In the genomic region with DNA sequence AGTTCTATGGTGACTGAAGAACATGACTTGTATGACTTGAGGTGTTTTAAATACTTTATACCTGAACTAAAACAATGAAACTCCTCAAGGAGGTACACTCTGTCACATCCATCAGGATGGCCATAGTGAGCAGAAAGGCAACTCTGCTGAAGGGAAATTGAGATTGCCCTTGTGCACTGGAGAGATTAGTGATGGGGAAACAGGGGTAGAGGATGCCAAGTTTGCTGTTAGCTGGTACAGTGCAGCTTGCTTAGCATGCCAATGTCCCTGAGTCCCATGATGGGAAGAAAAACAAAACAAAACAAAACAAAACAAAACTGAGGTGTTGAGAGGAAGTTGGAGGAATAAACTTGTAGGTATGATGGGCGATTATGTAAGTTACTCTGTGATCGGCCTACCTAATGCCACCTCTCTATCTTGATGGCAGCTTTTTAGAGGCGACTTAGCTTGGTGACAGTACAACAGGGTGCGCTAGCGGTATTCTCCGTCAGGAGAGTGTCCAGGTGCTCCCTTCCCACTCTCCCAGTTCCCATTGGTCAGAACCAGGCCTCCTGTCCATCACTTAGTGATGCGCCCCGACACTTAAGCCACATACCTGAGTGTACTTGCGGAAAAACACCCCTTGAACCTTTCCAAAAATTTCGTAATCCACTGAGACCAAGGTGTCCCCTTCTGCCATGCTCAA, we compare ENCODE assay signal across 8 mouse cellular contexts. TPM values are rescaled to one million over a fixed set of nuclear protein-coding genes. Genes with fewer than 3 reads are reported as not detected.
A peak's percentile ranks its signal among the peaks of the same experiment; 100 is the strongest.
DNase-seq lines count a peak whose midpoint lies in the region; ATAC-seq and TF ChIP-seq lines count a peak whose summit lies in the region.

No protein-coding gene starts in this region.

- H3K9me3 ChIP-seq in liver, embryonic 16.5 days (replicated peaks; ENCODE audit: control insufficient read depth, low read length), result no peaks in the 10 kb centered on the region

- peak overlapping the region; percentile 86 for H3K4me2 ChIP-seq in liver, embryonic 16.5 days (ENCODE audit: low read depth, low read length)

- WGBS in cerebellum, adult 2 months, result 1% methylated on average over 10 of the region's 10 CpGs
- WGBS in liver, embryonic 16.5 days (ENCODE audit: insufficient replicate concordance), result 4% methylated on average over 10 of the region's 10 CpGs

- no peak for TF ChIP-seq POLR2A in cerebellum, adult 2 months (IDR thresholded peaks at IDR 0.05; ENCODE audit: borderline replicate concordance, insufficient read depth, low read length)

- H3K9ac ChIP-seq in liver, embryonic 16.5 days (ENCODE audit: low read depth, low read length), result peak overlapping the region; percentile 93

- no peaks in the 10 kb centered on the region; the same call in 1 of the 2 replicates for H3K36me3 ChIP-seq in liver, embryonic 16.5 days (ENCODE audit: control insufficient read depth, insufficient read depth)

- H3K4me3 ChIP-seq in cerebellum, adult 2 months (replicated peaks; ENCODE audit: insufficient read depth, low read depth, low read length), result peak overlapping the region; percentile 97
- peak overlapping the region; percentile 85 for H3K4me3 ChIP-seq in liver, embryonic 16.5 days (ENCODE audit: low read depth, low read length)

- no peaks in the 10 kb centered on the region; the same call in 1 of the 2 replicates for H3K4me1 ChIP-seq in cerebellum, adult 2 months (ENCODE audit: control insufficient read depth, insufficient read depth, low read length)
- peaks cover 22% of the 10 kb centered on the region for H3K4me1 ChIP-seq in liver, embryonic 16.5 days (ENCODE audit: control insufficient read depth, low read depth, low read length)

- ATAC-seq in liver, embryonic 16.5 days (ENCODE audit: low read depth), result peak; percentile 28

- H3K27ac ChIP-seq in cerebellum, adult 2 months (ENCODE audit: insufficient read depth, low read length), result peak overlapping the region; percentile 94
- H3K27ac ChIP-seq in liver, embryonic 16.5 days (ENCODE audit: low read length), result peak overlapping the region; percentile 89

- no peaks in the 10 kb centered on the region for H3K27me3 ChIP-seq in cerebellum, adult 2 months (ENCODE audit: control insufficient read depth, insufficient read depth, low read length)
- no peaks in the 10 kb centered on the region for H3K27me3 ChIP-seq in liver, embryonic 16.5 days (ENCODE audit: control insufficient read depth, insufficient read depth, low read depth, low read length)

- no peak for TF ChIP-seq CTCF in cerebellum, adult 2 months (IDR thresholded peaks at IDR 0.05; ENCODE audit: borderline replicate concordance, insufficient read depth, low read depth, low read length)

- peak; percentile 23 to 33 for DNase-seq in right cerebral cortex, adult 2 months (ENCODE audit: low spot score in 2 of 2)
- no peak for DNase-seq in right cerebral cortex, postnatal 14 days
- peak in 1 of 2 experiments; percentile 66 for DNase-seq in cerebellum, adult 2 months
- peak; percentile 45 for DNase-seq in gonadal fat pad, adult 2 months (ENCODE audit: low read depth)
- no peak for DNase-seq in retina, postnatal 1 day
- DNase-seq in embryo, embryonic 11 days, result no peak
- no peak for DNase-seq in adrenal gland, postnatal 25 days

RNA-seq across cellular contexts. Expression of gene Acyp1, which starts 8.7 kb away (rescaled TPM):
- polyA plus RNA-seq in cerebellum, adult 2 months (2012; rRNA removed), result 77.8 and 88.8 TPM in 2 replicates
- polyA plus RNA-seq in gonadal fat pad, adult 2 months (2012; rRNA removed), result 13.3 and 15.9 TPM in 2 replicates
- 43.3 and 48.8 TPM in 2 replicates for polyA plus RNA-seq in liver, embryonic 16.5 days (2015; fragmentation: Nextera tagmentation; extraction: Ambion mirVana)
- total RNA-seq in adrenal gland, postnatal 25 days (2021), result 30.2 and 42.2 TPM in 2 replicates

RNA-seq across cellular contexts. Expression of gene Zc2hc1c, which starts 8.9 kb away (rescaled TPM):
- 0.95 and 1.1 TPM in 2 replicates for polyA plus RNA-seq in cerebellum, adult 2 months (2012; rRNA removed)
- polyA plus RNA-seq in gonadal fat pad, adult 2 months (2012; rRNA removed), result 3.6 and 5.0 TPM in 2 replicates
- polyA plus RNA-seq in liver, embryonic 16.5 days (2015; fragmentation: Nextera tagmentation; extraction: Ambion mirVana), result 0.08 and 0.13 TPM in 2 replicates
- 1.8 and 1.9 TPM in 2 replicates for total RNA-seq in adrenal gland, postnatal 25 days (2021)

RNA-seq across cellular contexts. Expression of gene Mlh3, which starts 9.1 kb away (rescaled TPM):
- polyA plus RNA-seq in cerebellum, adult 2 months (2012; rRNA removed), result 11.7 and 12.1 TPM in 2 replicates
- polyA plus RNA-seq in gonadal fat pad, adult 2 months (2012; rRNA removed), result 8.3 and 10.1 TPM in 2 replicates
- 2.2 and 2.3 TPM in 2 replicates for polyA plus RNA-seq in liver, embryonic 16.5 days (2015; fragmentation: Nextera tagmentation; extraction: Ambion mirVana)
- total RNA-seq in adrenal gland, postnatal 25 days (2021), result 9.9 and 14.3 TPM in 2 replicates

RNA-seq across cellular contexts. Expression of gene Nek9, which starts 59.6 kb away (rescaled TPM):
- polyA plus RNA-seq in cerebellum, adult 2 months (2012; rRNA removed), result 38.6 and 40.1 TPM in 2 replicates
- 32.5 and 36.4 TPM in 2 replicates for polyA plus RNA-seq in gonadal fat pad, adult 2 months (2012; rRNA removed)
- 5.4 and 6.9 TPM in 2 replicates for polyA plus RNA-seq in liver, embryonic 16.5 days (2015; fragmentation: Nextera tagmentation; extraction: Ambion mirVana)
- total RNA-seq in adrenal gland, postnatal 25 days (2021), result 75.7 and 94.0 TPM in 2 replicates

Comparison
In these comparisons a context has a peak if more than half of its experiments do, and no peak if none do; other contexts are left out.
1. DNase-seq: peak in right cerebral cortex, adult 2 months (2 of 2) and gonadal fat pad, adult 2 months (single experiment); none in right cerebral cortex, postnatal 14 days (single experiment), retina, postnatal 1 day (single experiment), embryo, embryonic 11 days (single experiment) and adrenal gland, postnatal 25 days (single experiment).